Mouse (Mus musculus) MEL (cell line): ENCODE results near the gene Scai. TPM values are rescaled to one million over a fixed set of nuclear protein-coding genes. Genes with fewer than 3 reads are reported as not detected.
A peak's percentile ranks its signal among the peaks of the same experiment; 100 is the strongest.

ENCODE experiments used
- DNase-seq: peaks from one replicate; pipeline ENCODE4 v3.0.0; 2011; ENCODE audit warnings: low read depth, low spot score
- H3K27ac ChIP-seq: 2 replicates; pipeline ENCODE4 v1.5.1; 2012; ENCODE audit warnings: low read depth, mild to moderate bottlenecking, control low read depth, low read length, moderate library complexity; ENCODE audit not compliant: control insufficient read depth
- H3K27me3 ChIP-seq, 2 experiments: fragments of 150-350 bp in 1 of 2; sonication (generic) in 1 of 2; 2 replicates each; pipeline ENCODE4 v1.6.1; 2012; ENCODE audit warnings: low read length in 2 of 2, mild to moderate bottlenecking in 2 of 2, improper control_type of control experiment in 1 of 2, moderate library complexity in 1 of 2; ENCODE audit not compliant: insufficient read depth in 2 of 2, control insufficient read depth in 1 of 2
- H3K36me3 ChIP-seq, 2 experiments: 2 replicates each; pipeline ENCODE4 v1.6.1; 2012 to 2014; ENCODE audit warnings: low read length in 2 of 2, improper control_type of control experiment in 1 of 2, inconsistent platforms in 1 of 2, mild to moderate bottlenecking in 1 of 2; ENCODE audit not compliant: insufficient read depth in 2 of 2, control insufficient read depth in 1 of 2
- H3K4me1 ChIP-seq, 2 experiments: fragments of 150-350 bp in 1 of 2; sonication (generic) in 1 of 2; 2 replicates each; pipeline ENCODE4 v1.6.1; 2012; ENCODE audit warnings: low read length in 2 of 2, improper control_type of control experiment in 1 of 2, mild to moderate bottlenecking in 1 of 2; ENCODE audit not compliant: insufficient read depth in 2 of 2, control insufficient read depth in 1 of 2
- H3K4me3 ChIP-seq, 2 experiments: fragments of 150-350 bp in 1 of 2; sonication (generic) in 1 of 2; 2 replicates each; pipeline ENCODE4 v1.5.1; 2012; ENCODE audit warnings: low read depth in 2 of 2, low read length in 2 of 2, mild to moderate bottlenecking in 2 of 2, moderate library complexity in 2 of 2, control low read depth in 1 of 2, improper control_type of control experiment in 1 of 2; ENCODE audit not compliant: control insufficient read depth in 1 of 2, insufficient read depth in 1 of 2
- H3K79me2 ChIP-seq: 2 replicates; pipeline ENCODE4 v1.6.1; 2012; ENCODE audit warnings: mild to moderate bottlenecking, low read length, moderate library complexity; ENCODE audit not compliant: control insufficient read depth, poor library complexity, insufficient read depth
- H3K9ac ChIP-seq: 2 replicates; pipeline ENCODE4 v1.6.1; 2012; ENCODE audit warnings: low read depth, mild to moderate bottlenecking, control low read depth, low read length, moderate library complexity; ENCODE audit not compliant: control insufficient read depth, poor library complexity, severe bottlenecking
- H3K9me3 ChIP-seq: fragments of 150-350 bp; sonication (generic); replicated peaks from 2 replicates; pipeline ENCODE4 v1.6.1; 2012; ENCODE audit warnings: mild to moderate bottlenecking, low read length, improper control_type of control experiment, moderate library complexity; ENCODE audit not compliant: insufficient read depth
- BHLHE40 ChIP-seq: IDR thresholded peaks from 2 replicates; pipeline ENCODE4 v1.6.1; 2012; ENCODE audit warnings: low read depth, mild to moderate bottlenecking, inconsistent platforms, low read length, improper control_type of control experiment, borderline replicate concordance
- CTCF ChIP-seq, 3 experiments: IDR thresholded peaks in 2 of 3; conservative IDR thresholded peaks in 1 of 3; 2 replicates each; pipeline ENCODE4 v1.5.1; 2011 to 2012; ENCODE audit warnings: low read length in 3 of 3, low read depth in 2 of 3, mild to moderate bottlenecking in 2 of 3, improper control_type of control experiment in 1 of 3, inconsistent platforms in 1 of 3, mixed read lengths in 1 of 3, moderate library complexity in 1 of 3; ENCODE audit not compliant: control insufficient read depth in 1 of 3, insufficient read depth in 1 of 3, poor library complexity in 1 of 3, severe bottlenecking in 1 of 3
- MAZ ChIP-seq: IDR thresholded peaks from 2 replicates; pipeline ENCODE4 v1.6.1; 2012; ENCODE audit warnings: low read depth, mild to moderate bottlenecking, inconsistent platforms, low read length, improper control_type of control experiment
- MXI1 ChIP-seq: IDR thresholded peaks from 2 replicates; pipeline ENCODE4 v1.6.1; 2011; ENCODE audit warnings: mild to moderate bottlenecking, low read depth, low read length, improper control_type of control experiment
- MYB ChIP-seq: IDR thresholded peaks from 2 replicates; pipeline ENCODE4 v1.6.1; 2011; ENCODE audit warnings: mild to moderate bottlenecking, low read depth, low read length, improper control_type of control experiment
- POLR2A ChIP-seq, 2 experiments: IDR thresholded peaks; 2 replicates each; pipeline ENCODE4 v1.6.1; 2011 to 2012; ENCODE audit warnings: low read length in 2 of 2, mild to moderate bottlenecking in 2 of 2, control low read depth in 1 of 2, improper control_type of control experiment in 1 of 2, low read depth in 1 of 2, moderate library complexity in 1 of 2; ENCODE audit not compliant: control insufficient read depth in 1 of 2, insufficient read depth in 1 of 2, poor library complexity in 1 of 2
- POLR2AphosphoS2 ChIP-seq: IDR thresholded peaks from 2 replicates; pipeline ENCODE4 v1.6.1; 2011; ENCODE audit warnings: low read length, improper control_type of control experiment
- POLR2AphosphoS5 ChIP-seq: IDR thresholded peaks from 2 replicates; pipeline ENCODE4 v1.6.1; 2012; ENCODE audit warnings: low read depth, borderline replicate concordance, mild to moderate bottlenecking, inconsistent platforms, low read length, moderate library complexity, mixed read lengths
- RCOR1 ChIP-seq: IDR thresholded peaks from 2 replicates; pipeline ENCODE4 v1.6.1; 2012; ENCODE audit warnings: low read depth, mild to moderate bottlenecking, inconsistent platforms, low read length, improper control_type of control experiment
- SIN3A ChIP-seq: IDR thresholded peaks from 2 replicates; pipeline ENCODE4 v1.6.1; 2012; ENCODE audit warnings: low read length, improper control_type of control experiment, inconsistent platforms
- SMC3 ChIP-seq: IDR thresholded peaks from 2 replicates; pipeline ENCODE4 v1.6.1; 2011; ENCODE audit warnings: low read depth, low read length, improper control_type of control experiment
- TCF12 ChIP-seq: IDR thresholded peaks from 2 replicates; pipeline ENCODE4 v1.6.1; 2014; ENCODE audit warnings: low read depth, mild to moderate bottlenecking, inconsistent platforms, low read length, improper control_type of control experiment, moderate library complexity
- UBTF ChIP-seq: IDR thresholded peaks from 2 replicates; pipeline ENCODE4 v1.6.1; 2012; ENCODE audit warnings: low read depth, mild to moderate bottlenecking, inconsistent platforms, low read length, improper control_type of control experiment, moderate library complexity, borderline replicate concordance; ENCODE audit not compliant: insufficient read depth
- ZKSCAN1 ChIP-seq: IDR thresholded peaks from 2 replicates; pipeline ENCODE4 v1.6.1; 2012; ENCODE audit warnings: low read depth, mild to moderate bottlenecking, inconsistent platforms, low read length, improper control_type of control experiment, moderate library complexity
- polyA plus RNA-seq, 2 experiments: library from polyadenylated mRNA; stranded (reverse) in 1 of 2; unstranded in 1 of 2; fragments of >175 nt in 1 of 2; fragments of >200 nt in 1 of 2; gene quantifications; 2 replicates each; pipeline versions ENCODE4 v1.2.1 to v1.2.4; 2012; ENCODE audit warnings: low replicate concordance in 2 of 2, low read depth in 1 of 2; ENCODE audit not compliant: insufficient read length in 2 of 2, insufficient read depth in 1 of 2, missing spikeins in 1 of 2
- total RNA-seq: library from RNA; depleted of rRNA; stranded (reverse); fragments of 300-350 nt; gene quantifications from 2 replicates; pipeline ENCODE4 v1.2.3, GENCODE M21; 2012; rRNA removed

The Scai gene
- total and polyA plus RNA-seq, 3 experiments = 1.8 to 4.6 TPM; not detected in 1

- TF ChIP-seq MAZ (no peak), RCOR1 (no peak), SIN3A (no peak), SMC3 (no peak), MYB (no peak), MXI1 (no peak), ZKSCAN1 (no peak)
- Histone ChIP-seq H3K4me1 (no peaks in the 10 kb centered on the region), H3K9me3 (no peaks in the 10 kb centered on the region), H3K27ac (no peak overlapping the region), H3K4me3 (no peak overlapping the region), H3K27me3 (no peaks in the 10 kb centered on the region), H3K79me2 (no peaks in the 10 kb centered on the region), H3K36me3 (peaks cover 0 to 7% of the 10 kb centered on the region in 2 experiments; a peak in 2 of 4 replicates), H3K9ac (no peak overlapping the region)
- no peak for DNase-seq
These were observed 170.5 kb downstream of the Scai start for GRCm38 (mm10) chr2:39020004-39020403.

GRCm38 (mm10) chr2:39016581-39016980 lies 174.0 kb downstream of the Scai start:
- H3K4me1 ChIP-seq = peaks cover 2 to 3% of the 10 kb centered on the region in 2 experiments; a peak in 3 of 4 replicates

More at GRCm38 (mm10) chr2:39016581-39016980, 174.0 kb downstream of the Scai start:
- Histone ChIP-seq H3K27ac (no peak overlapping the region), H3K36me3 (peaks cover under 1 to 15% of the 10 kb centered on the region in 2 experiments; a peak in 3 of 4 replicates), H3K4me3 (no peak overlapping the region), H3K9ac (no peak overlapping the region), H3K79me2 (peaks cover 2% of the 10 kb centered on the region; the same call in 1 of the 2 replicates), H3K9me3 (no peaks in the 10 kb centered on the region), H3K27me3 (no peaks in the 10 kb centered on the region)
- TF ChIP-seq POLR2A (IDR thresholded peaks at IDR 0.05; ENCODE audit: control insufficient read depth in 1 of 2, insufficient read depth in 1 of 2, low read depth in 1 of 2, low read length in 2 of 2, poor library complexity in 1 of 2) (peak in 1 of 2 experiments; percentile 28; a peak in 1 of 4 replicates), POLR2AphosphoS5 (no peak), BHLHE40 (no peak), ZKSCAN1 (no peak), CTCF (IDR thresholded peaks at IDR 0.05 in 2 of 3, conservative IDR thresholded peaks at IDR 0.05 in 1 of 3; ENCODE audit: control insufficient read depth in 1 of 3, insufficient read depth in 1 of 3, low read depth in 2 of 3, low read length in 3 of 3, poor library complexity in 1 of 3, severe bottlenecking in 1 of 3) (no peak), POLR2AphosphoS2 (peak; percentile 35; the same call in 1 of the 2 replicates), TCF12 (no peak), UBTF (no peak)
- no peak for DNase-seq

Other genes with a start within 250 kb of the Scai start
- 0.49 and 0.77 TPM in 2 replicates for gene Wdr38, start 193.3 kb downstream of the Scai start, total RNA-seq
- gene Wdr38, start 193.3 kb downstream of the Scai start, polyA plus RNA-seq = under 1 TPM in 1 of 2 experiments, not detected in 1; 0.79 TPM
- gene Arpc5l, start 185.4 kb downstream of the Scai start, total RNA-seq = 64.4 and 65.4 TPM in 2 replicates
- gene Arpc5l, start 185.4 kb downstream of the Scai start, polyA plus RNA-seq = 10 to 100 TPM in 1 of 2 experiments, not detected in 1; 87.0 TPM
- gene Rpl35, start 185.1 kb downstream of the Scai start, total RNA-seq = 1,667 and 1,814 TPM in 2 replicates
- gene Rpl35, start 185.1 kb downstream of the Scai start, polyA plus RNA-seq = 100 to 1,000 TPM in 1 of 2 experiments, not detected in 1; 930 TPM
- gene Golga1, start 125.2 kb downstream of the Scai start, total RNA-seq = 6.2 and 7.3 TPM in 2 replicates
- gene Golga1, start 125.2 kb downstream of the Scai start, polyA plus RNA-seq = 10 to 100 TPM in 1 of 2 experiments, not detected in 1; 12.9 TPM
- 34.9 and 37.7 TPM in 2 replicates for gene Ppp6c, start 35.7 kb upstream of the Scai start, total RNA-seq
- 10 to 100 TPM in 1 of 2 experiments, not detected in 1; 43.1 TPM for gene Ppp6c, start 35.7 kb upstream of the Scai start, polyA plus RNA-seq